Mouse (Mus musculus): ENCODE measurements around the gene Smok3a. TPM values are rescaled to one million over a fixed set of nuclear protein-coding genes. Genes with fewer than 3 reads are reported as not detected.
"Not testable (repeated sequence)": the region's sequence is repeated elsewhere in the genome, so short reads cannot be mapped to it uniquely, and the experiment has no call there.

The Smok3a gene
- polyA plus RNA-seq (2014; fragmentation: Nextera tagmentation; extraction: Ambion mirVana), result not detected in 2 replicates

DNA sequence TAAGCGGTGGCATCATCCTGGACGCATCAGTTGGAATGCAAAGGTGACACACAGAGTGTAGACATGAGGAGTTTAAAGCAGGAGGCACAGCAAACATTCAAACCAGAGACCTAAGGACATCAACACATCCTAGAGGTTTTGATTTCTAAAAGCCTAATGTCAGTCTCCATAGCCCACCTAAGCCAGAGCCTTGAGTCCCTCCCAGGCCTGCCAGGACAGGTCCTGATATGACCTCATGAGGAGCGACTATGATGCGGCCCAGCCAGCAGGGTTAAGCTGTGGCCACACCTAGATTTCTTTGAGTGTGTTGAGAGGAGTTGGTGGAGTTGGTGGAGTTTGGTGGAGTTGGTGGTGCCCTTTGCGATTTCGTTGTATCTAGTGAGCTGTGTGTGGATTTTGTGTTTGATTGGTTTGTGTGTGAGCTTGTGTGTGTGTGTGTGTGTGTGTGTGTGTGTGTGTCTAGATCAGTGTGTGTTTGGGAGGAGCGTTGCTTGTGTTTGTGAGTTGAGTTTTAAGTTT lies at the start of gene Smok3a, which contains the start of gene Smok3b:
Smok3a (plus strand) TSS at position 301 of the 519 bp plus-strand sequence.
Smok3b (plus strand) TSS at position 469 of the 519 bp plus-strand sequence.
- H3K9me3 ChIP-seq (ENCODE audit: control insufficient read depth, low read length); H3K4me1 ChIP-seq (ENCODE audit: control insufficient read depth in 2 of 2, insufficient read depth in 2 of 2, low read length in 2 of 2); H3K27me3 ChIP-seq (ENCODE audit: control insufficient read depth, insufficient read depth, low read length); H3K4me3 ChIP-seq (ENCODE audit: control insufficient read depth in 1 of 2, insufficient read depth in 1 of 2, low read depth in 1 of 2, low read length in 2 of 2); H3K4me2 ChIP-seq (ENCODE audit: low read length); H3K27ac ChIP-seq (replicated peaks in 1 of 2; ENCODE audit: control insufficient read depth in 1 of 2, insufficient read depth in 1 of 2, low read depth in 2 of 2, low read length in 2 of 2); H3K9ac ChIP-seq (ENCODE audit: low read length); H3K36me3 ChIP-seq (ENCODE audit: control insufficient read depth, insufficient read depth, low read length); ATAC-seq (ENCODE audit: insufficient number of reproducible peaks, insufficient read depth, low FRiP score, low read depth): not testable (repeated sequence)
- WGBS, result 93% methylated on average over 3 of the region's 7 CpGs

DNA sequence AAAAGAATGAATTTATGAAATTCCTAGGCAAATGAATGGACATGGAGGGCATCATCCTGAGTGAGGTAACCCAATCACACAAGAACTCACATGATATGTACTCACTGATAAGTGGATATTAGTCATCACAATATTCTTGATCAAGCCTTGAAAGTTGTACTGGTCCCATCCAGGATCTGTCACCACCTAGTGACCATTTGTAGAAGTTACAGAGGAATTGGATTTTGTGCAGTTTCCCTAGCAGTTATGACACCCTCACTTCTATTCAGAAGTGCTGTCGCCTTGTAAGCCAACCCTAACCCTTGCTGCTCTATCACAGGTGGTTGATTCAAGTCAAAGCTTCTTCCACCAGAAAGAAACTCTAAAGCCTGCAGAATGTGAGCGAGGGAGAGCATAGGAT lies 47.9 kb upstream of the Smok3a start:
- Histone ChIP-seq H3K36me3 (ENCODE audit: control insufficient read depth, insufficient read depth, low read length) (no peaks in the 10 kb centered on the region), H3K4me1 (ENCODE audit: control insufficient read depth in 2 of 2, insufficient read depth in 2 of 2, low read length in 2 of 2) (no peaks in the 10 kb centered on the region), H3K9me3 (ENCODE audit: control insufficient read depth, low read length) (no peaks in the 10 kb centered on the region), H3K9ac (ENCODE audit: low read length) (no peak overlapping the region), H3K4me3 (ENCODE audit: control insufficient read depth in 1 of 2, insufficient read depth in 1 of 2, low read depth in 1 of 2, low read length in 2 of 2) (no peak overlapping the region), H3K27ac (replicated peaks in 1 of 2; ENCODE audit: control insufficient read depth in 1 of 2, insufficient read depth in 1 of 2, low read depth in 2 of 2, low read length in 2 of 2) (no peak overlapping the region), H3K4me2 (ENCODE audit: low read length) (no peak overlapping the region), H3K27me3 (ENCODE audit: control insufficient read depth, insufficient read depth, low read length) (0 out of 2 replicates have a peak, but pooled peaks cover 7% of the 10 kb centered on the region)
- WGBS, result 66% methylated on average over 2 of the region's 2 CpGs
- no peak for ATAC-seq (ENCODE audit: insufficient number of reproducible peaks, insufficient read depth, low FRiP score, low read depth)

DNA sequence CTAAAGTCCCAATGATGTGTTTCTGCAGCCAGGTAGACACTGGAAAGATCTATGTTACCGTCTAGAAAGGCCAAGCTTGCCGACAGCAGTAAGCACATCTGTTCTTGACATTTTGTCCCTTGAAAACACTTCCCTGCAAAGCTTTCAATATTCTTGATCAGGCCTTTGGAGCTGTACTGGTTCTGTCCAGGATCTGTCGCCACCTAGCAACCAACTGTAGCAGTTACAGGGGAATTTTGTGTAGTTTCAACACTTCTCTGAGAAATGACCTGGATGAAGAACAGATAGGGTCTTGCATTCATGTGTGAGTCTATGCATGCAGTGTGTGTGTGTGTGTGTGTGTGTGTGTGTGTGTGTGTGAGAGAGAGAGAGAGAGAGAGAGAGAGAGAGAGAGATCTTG lies 47.3 kb upstream of the Smok3a start:
- Histone ChIP-seq H3K4me2 (ENCODE audit: low read length) (no peak overlapping the region), H3K4me3 (ENCODE audit: control insufficient read depth in 1 of 2, insufficient read depth in 1 of 2, low read depth in 1 of 2, low read length in 2 of 2) (no peak overlapping the region), H3K4me1 (ENCODE audit: control insufficient read depth in 2 of 2, insufficient read depth in 2 of 2, low read length in 2 of 2) (no peaks in the 10 kb centered on the region), H3K27ac (replicated peaks in 1 of 2; ENCODE audit: control insufficient read depth in 1 of 2, insufficient read depth in 1 of 2, low read depth in 2 of 2, low read length in 2 of 2) (no peak overlapping the region), H3K27me3 (ENCODE audit: control insufficient read depth, insufficient read depth, low read length) (0 out of 2 replicates have a peak, but pooled peaks cover 7% of the 10 kb centered on the region), H3K9me3 (ENCODE audit: control insufficient read depth, low read length) (no peaks in the 10 kb centered on the region), H3K36me3 (ENCODE audit: control insufficient read depth, insufficient read depth, low read length) (no peaks in the 10 kb centered on the region), H3K9ac (ENCODE audit: low read length) (no peak overlapping the region)
- 42% methylated on average over 3 of the region's 3 CpGs for WGBS
- ATAC-seq (ENCODE audit: insufficient number of reproducible peaks, insufficient read depth, low FRiP score, low read depth), result no peak

DNA sequence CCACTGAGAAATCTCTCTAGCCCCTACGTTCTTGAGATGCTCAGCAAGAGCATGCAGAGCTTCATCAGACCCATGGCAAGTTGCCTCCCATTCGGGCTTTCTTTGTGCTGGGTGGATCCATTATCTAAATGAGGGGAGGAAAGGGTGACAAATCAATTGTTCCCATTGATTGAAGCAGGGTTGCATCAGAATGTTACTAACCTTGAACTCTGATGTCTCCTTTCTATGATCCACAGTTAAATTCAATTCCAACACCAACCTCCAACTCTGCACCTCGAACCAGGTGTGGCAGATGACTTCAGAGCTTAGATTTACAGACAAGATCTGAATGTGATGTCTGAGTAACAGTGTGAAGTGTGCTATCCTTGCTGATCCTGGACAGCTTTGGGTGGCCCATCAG lies 46.3 kb upstream of the Smok3a start:
- H3K9ac ChIP-seq (ENCODE audit: low read length), result no peak overlapping the region
- no peaks in the 10 kb centered on the region for H3K36me3 ChIP-seq (ENCODE audit: control insufficient read depth, insufficient read depth, low read length)
- H3K27ac ChIP-seq (replicated peaks in 1 of 2; ENCODE audit: control insufficient read depth in 1 of 2, insufficient read depth in 1 of 2, low read depth in 2 of 2, low read length in 2 of 2), result no peak overlapping the region
- H3K27me3 ChIP-seq (ENCODE audit: control insufficient read depth, insufficient read depth, low read length), result 0 out of 2 replicates have a peak, but pooled peaks cover 7% of the 10 kb centered on the region
- H3K4me3 ChIP-seq (ENCODE audit: control insufficient read depth in 1 of 2, insufficient read depth in 1 of 2, low read depth in 1 of 2, low read length in 2 of 2), result no peak overlapping the region
- no peak overlapping the region for H3K4me2 ChIP-seq (ENCODE audit: low read length)
- ATAC-seq (ENCODE audit: insufficient number of reproducible peaks, insufficient read depth, low FRiP score, low read depth), result no peak
- H3K9me3 ChIP-seq (ENCODE audit: control insufficient read depth, low read length), result no peaks in the 10 kb centered on the region
- 56% methylated on average over 3 of the region's 3 CpGs for WGBS
- H3K4me1 ChIP-seq (ENCODE audit: control insufficient read depth in 2 of 2, insufficient read depth in 2 of 2, low read length in 2 of 2), result no peaks in the 10 kb centered on the region

DNA sequence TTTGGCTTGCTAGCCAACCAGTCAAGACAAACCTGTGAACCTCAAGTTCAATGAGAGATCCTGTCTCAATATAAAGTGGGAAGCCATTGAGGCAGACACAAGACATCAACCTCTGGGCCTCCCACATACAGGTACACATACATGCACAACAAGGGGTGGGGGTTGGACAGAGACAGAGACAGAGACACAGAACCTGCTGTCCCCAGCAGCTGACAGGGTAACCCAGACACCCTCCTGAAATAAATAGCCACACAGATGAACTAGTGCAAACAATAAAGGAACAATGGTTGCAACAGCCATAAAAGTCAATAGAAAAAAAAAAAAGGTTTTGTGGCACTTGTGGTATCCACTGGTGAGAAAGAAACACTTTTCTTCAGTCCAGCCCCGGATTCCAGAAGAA lies 45.6 kb upstream of the Smok3a start:
- Histone ChIP-seq H3K4me1 (ENCODE audit: control insufficient read depth in 2 of 2, insufficient read depth in 2 of 2, low read length in 2 of 2) (no peaks in the 10 kb centered on the region), H3K27ac (replicated peaks in 1 of 2; ENCODE audit: control insufficient read depth in 1 of 2, insufficient read depth in 1 of 2, low read depth in 2 of 2, low read length in 2 of 2) (no peak overlapping the region), H3K9me3 (ENCODE audit: control insufficient read depth, low read length) (no peaks in the 10 kb centered on the region), H3K4me2 (ENCODE audit: low read length) (no peak overlapping the region), H3K36me3 (ENCODE audit: control insufficient read depth, insufficient read depth, low read length) (no peaks in the 10 kb centered on the region), H3K9ac (ENCODE audit: low read length) (no peak overlapping the region), H3K27me3 (ENCODE audit: control insufficient read depth, insufficient read depth, low read length) (0 out of 2 replicates have a peak, but pooled peaks cover 7% of the 10 kb centered on the region), H3K4me3 (ENCODE audit: control insufficient read depth in 1 of 2, insufficient read depth in 1 of 2, low read depth in 1 of 2, low read length in 2 of 2) (no peak overlapping the region)
- ATAC-seq (ENCODE audit: insufficient number of reproducible peaks, insufficient read depth, low FRiP score, low read depth), result no peak
- WGBS, result 38% methylated on average over 1 of the region's 1 CpGs

DNA sequence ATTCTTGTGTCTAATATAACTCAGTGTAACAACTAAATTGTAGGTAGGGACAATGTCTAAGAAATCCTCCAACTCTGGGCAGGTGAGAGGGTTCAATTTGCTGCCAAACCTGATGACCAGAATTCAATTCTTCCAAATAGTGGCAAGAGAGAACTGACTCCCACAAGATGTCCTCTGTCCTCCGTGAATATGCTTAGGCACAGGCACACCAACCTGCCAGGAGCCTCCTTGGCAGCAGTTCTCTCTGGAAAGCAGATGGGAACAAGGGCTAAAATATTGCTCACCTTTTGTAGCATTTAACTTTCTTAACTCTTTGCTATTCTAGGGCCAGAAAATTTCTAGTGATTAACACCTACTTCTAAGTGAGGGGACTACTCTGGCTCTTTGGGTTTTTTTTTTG lies 43.8 kb upstream of the Smok3a start:
- H3K27ac ChIP-seq (replicated peaks in 1 of 2; ENCODE audit: control insufficient read depth in 1 of 2, insufficient read depth in 1 of 2, low read depth in 2 of 2, low read length in 2 of 2), result no peak overlapping the region
- H3K36me3 ChIP-seq (ENCODE audit: control insufficient read depth, insufficient read depth, low read length), result no peaks in the 10 kb centered on the region
- 0 out of 2 replicates have a peak, but pooled peaks cover 7% of the 10 kb centered on the region for H3K27me3 ChIP-seq (ENCODE audit: control insufficient read depth, insufficient read depth, low read length)
- H3K9ac ChIP-seq (ENCODE audit: low read length), result no peak overlapping the region
- H3K4me1 ChIP-seq (ENCODE audit: control insufficient read depth in 2 of 2, insufficient read depth in 2 of 2, low read length in 2 of 2), result no peaks in the 10 kb centered on the region
- H3K4me3 ChIP-seq (ENCODE audit: control insufficient read depth in 1 of 2, insufficient read depth in 1 of 2, low read depth in 1 of 2, low read length in 2 of 2), result no peak overlapping the region
- ATAC-seq (ENCODE audit: insufficient number of reproducible peaks, insufficient read depth, low FRiP score, low read depth), result no peak
- 19% methylated on average over 1 of the region's 1 CpGs for WGBS
- no peak overlapping the region for H3K4me2 ChIP-seq (ENCODE audit: low read length)
- no peaks in the 10 kb centered on the region for H3K9me3 ChIP-seq (ENCODE audit: control insufficient read depth, low read length)

DNA sequence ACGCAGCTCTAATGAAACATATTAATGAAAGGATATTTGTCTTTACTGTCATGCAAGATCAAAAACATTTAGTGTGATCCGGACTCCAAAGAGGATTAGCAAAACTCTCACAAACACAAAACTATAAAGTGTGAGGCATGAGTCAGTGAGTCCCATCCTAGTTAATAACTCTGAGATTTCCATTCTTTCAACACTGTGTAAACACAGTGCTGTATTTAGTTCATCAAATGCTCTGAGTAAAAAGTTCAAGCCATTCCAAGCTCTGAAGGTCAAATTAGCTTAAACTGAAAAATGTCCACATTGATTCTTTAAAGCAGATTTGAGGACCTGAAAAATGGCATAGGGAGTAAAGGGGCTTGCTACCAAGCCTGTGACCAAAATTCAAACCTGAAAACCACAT lies 42.0 kb upstream of the Smok3a start:
- WGBS, result 46% methylated on average over 2 of the region's 2 CpGs
- H3K9me3 ChIP-seq (ENCODE audit: control insufficient read depth, low read length), result no peaks in the 10 kb centered on the region
- 0 out of 2 replicates have a peak, but pooled peaks cover 7% of the 10 kb centered on the region for H3K27me3 ChIP-seq (ENCODE audit: control insufficient read depth, insufficient read depth, low read length)
- H3K36me3 ChIP-seq (ENCODE audit: control insufficient read depth, insufficient read depth, low read length), result no peaks in the 10 kb centered on the region
- H3K4me2 ChIP-seq (ENCODE audit: low read length), result no peak overlapping the region
- no peaks in the 10 kb centered on the region for H3K4me1 ChIP-seq (ENCODE audit: control insufficient read depth in 2 of 2, insufficient read depth in 2 of 2, low read length in 2 of 2)
- no peak for ATAC-seq (ENCODE audit: insufficient number of reproducible peaks, insufficient read depth, low FRiP score, low read depth)
- H3K4me3 ChIP-seq (ENCODE audit: control insufficient read depth in 1 of 2, insufficient read depth in 1 of 2, low read depth in 1 of 2, low read length in 2 of 2), result no peak overlapping the region
- H3K27ac ChIP-seq (replicated peaks in 1 of 2; ENCODE audit: control insufficient read depth in 1 of 2, insufficient read depth in 1 of 2, low read depth in 2 of 2, low read length in 2 of 2), result no peak overlapping the region
- H3K9ac ChIP-seq (ENCODE audit: low read length), result no peak overlapping the region

DNA sequence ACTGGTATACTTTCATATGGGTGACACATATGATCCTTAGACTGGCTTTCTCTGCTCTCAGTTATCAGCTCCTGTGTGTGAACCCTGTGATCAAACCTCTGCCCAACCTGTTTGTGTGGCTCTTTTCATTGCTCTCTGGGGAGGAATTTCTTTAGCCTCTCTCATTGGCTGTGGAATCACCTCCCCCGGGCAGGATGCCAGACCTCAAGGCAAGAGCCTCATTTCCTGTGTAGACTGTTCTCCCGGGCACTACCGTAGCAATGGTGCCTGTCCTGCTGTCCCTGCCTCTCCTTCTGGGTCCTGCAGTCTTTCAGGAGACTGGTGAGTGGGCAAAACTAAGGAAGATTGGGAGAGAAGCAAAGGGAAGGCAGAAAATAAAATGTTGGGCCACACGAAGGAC lies 39.8 kb upstream of the Smok3a start, which contains the start of gene Azgp1:
Azgp1 (plus strand) TSS at position 221 of the 400 bp plus-strand sequence.
- Histone ChIP-seq H3K27me3 (ENCODE audit: control insufficient read depth, insufficient read depth, low read length) (no peaks in the 10 kb centered on the region), H3K4me3 (ENCODE audit: control insufficient read depth in 1 of 2, insufficient read depth in 1 of 2, low read depth in 1 of 2, low read length in 2 of 2) (no peak within 1 kb of the TSS), H3K9me3 (ENCODE audit: control insufficient read depth, low read length) (no peaks in the 10 kb centered on the region), H3K4me1 (ENCODE audit: control insufficient read depth in 2 of 2, insufficient read depth in 2 of 2, low read length in 2 of 2) (no peaks in the 10 kb centered on the region), H3K27ac (replicated peaks in 1 of 2; ENCODE audit: control insufficient read depth in 1 of 2, insufficient read depth in 1 of 2, low read depth in 2 of 2, low read length in 2 of 2) (no peak within 1 kb of the TSS), H3K4me2 (ENCODE audit: low read length) (no peak within 1 kb of the TSS), H3K9ac (ENCODE audit: low read length) (no peak within 1 kb of the TSS), H3K36me3 (ENCODE audit: control insufficient read depth, insufficient read depth, low read length) (no peaks in the 10 kb centered on the region)
- 59% methylated on average over 4 of the region's 4 CpGs for WGBS
- ATAC-seq (ENCODE audit: insufficient number of reproducible peaks, insufficient read depth, low FRiP score, low read depth), result no peak

All from heart, embryonic 14.5 days (tissue).